Mouse (Mus musculus): ENCODE measurements around the gene Praf2.
"Not testable (repeated sequence)": the region's sequence is repeated elsewhere in the genome, so short reads cannot be mapped to it uniquely, and the experiment has no call there.

Gene Praf2

DNA sequence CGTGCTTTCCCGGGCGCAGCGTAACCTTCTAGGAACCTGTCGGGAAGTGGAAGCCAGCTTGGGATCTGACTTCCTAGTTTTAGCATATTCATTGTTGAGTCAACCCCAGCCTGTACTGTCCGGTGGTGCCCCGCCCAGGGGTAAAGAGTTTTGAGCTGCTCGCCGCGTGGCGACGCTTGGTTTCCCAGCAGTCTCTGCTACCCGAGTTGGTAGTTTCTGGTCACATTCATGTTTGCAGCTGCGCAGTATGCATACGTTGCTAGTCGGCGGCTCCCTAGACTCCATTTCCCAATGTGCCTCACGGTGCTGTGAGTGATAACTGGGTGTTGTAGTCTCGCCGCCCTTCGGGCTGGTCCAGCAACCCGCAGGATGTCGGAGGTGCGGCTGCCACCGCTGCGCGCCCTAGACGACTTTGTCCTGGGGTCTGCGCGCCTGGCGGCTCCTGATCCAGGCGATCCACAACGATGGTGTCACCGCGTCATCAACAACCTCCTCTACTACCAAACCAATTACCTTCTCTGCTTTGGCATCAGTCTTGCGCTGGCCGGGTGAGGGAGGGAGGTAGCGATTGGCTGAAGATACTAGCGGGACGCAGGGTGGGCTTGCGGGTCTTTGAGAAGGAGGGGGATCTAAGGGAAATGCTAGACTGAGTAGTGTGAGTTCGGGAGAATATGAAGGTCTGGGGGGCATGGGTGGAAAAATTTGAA, at the start of gene Praf2:
Gene Praf2, plus strand, starts transcription at position 225 of the 707 bp plus-strand sequence.
- peak; percentile 70 to 72 for DNase-seq (ENCODE audit: low spot score in 2 of 2)

DNA sequence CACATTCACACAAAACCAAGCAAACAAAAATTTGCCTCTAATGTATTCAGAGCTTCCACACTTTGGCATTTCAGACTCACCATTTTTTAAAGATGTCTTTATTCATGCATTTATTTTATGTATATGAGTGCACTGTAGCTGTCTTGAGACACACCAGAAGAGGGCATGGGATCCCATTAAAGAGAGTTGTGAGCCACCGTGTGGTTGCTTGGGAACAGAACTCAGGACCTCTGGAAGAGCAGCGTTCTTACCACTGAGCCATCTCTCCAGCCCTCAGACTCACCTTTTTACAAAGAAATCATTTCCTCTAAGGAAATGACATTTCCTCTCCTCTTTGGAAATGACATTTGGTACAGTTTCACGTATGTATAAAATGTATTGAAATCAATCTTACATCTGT, 49.3 kb upstream of the Praf2 start:
- DNase-seq (ENCODE audit: low spot score in 2 of 2), result no peak

DNA sequence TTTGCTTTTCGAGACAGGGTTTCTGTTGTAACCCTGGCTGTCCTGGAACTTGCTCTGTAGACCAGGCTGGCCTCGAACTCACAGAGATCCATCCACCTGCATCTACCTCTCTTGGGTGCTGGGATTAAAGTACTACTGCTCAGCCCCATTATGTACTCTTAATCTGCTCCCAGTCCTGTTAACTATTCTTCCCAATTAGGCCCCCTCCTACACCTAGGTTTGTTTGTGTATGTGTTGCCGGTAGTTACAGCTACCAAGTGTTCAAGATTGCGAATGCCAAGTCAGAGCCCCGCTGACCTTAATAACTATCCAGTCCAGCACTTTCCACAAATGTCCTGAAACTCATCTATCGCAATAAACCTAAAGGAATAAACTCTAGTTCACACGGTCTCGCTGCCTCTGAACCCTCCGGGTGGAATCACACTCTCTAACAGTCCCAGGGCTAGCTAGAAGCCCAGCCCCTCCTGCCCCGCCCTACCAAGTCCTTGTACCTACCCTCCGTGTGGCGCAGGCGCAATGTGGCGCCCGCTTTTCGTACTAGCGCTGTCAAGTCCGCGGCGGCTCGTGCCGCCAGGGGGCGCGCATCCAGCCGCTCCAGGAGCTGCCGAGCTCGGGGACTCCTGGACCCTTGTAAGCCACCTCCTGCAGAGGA, 48.7 kb upstream of the Praf2 start:
- DNase-seq (ENCODE audit: low spot score in 2 of 2), result peak; percentile 65 to 75

DNA sequence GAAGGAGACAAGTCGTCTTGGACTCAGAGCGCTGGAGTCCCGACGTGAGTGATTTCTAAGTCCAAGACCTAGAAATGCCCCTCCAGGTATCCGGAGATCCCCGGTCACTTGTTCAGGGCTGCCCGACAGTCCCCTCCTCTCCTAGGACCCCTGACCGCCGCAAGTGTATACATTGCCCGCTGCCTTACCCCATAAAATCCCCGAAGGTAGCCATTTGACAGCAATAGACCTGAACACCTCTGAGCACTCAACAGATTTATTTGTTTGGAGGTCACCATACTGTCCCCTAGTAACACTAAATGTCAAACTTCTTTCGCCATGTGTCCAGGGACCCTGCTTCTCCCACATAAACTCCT, 48.2 kb upstream of the Praf2 start:
- no peak for DNase-seq (ENCODE audit: low spot score in 2 of 2)

DNA sequence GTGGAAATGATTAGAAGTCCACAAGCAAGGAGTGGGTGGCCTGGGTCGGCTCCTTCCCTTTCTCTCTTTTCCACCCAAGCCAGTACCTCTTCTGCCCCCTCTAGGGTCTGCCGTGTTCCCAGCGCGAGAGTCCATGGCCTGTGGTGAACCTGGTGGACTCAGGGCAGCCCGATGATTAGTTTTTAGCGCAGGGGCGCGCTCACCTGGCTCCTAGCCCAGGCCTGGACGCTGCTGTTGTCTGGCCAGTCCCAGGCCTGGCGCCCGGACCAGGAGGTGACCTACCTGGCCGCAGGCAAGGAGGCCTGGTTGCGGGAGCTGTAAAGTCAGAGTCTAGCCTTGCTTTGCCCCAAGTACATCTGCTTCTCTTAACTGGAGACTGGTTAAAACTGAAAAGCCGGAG, 47.4 kb upstream of the Praf2 start, which contains the start of gene Magix:
Gene Magix, minus strand, starts transcription at position 388 of the 400 bp plus-strand sequence.
- no peak for DNase-seq (ENCODE audit: low spot score in 2 of 2)

DNA sequence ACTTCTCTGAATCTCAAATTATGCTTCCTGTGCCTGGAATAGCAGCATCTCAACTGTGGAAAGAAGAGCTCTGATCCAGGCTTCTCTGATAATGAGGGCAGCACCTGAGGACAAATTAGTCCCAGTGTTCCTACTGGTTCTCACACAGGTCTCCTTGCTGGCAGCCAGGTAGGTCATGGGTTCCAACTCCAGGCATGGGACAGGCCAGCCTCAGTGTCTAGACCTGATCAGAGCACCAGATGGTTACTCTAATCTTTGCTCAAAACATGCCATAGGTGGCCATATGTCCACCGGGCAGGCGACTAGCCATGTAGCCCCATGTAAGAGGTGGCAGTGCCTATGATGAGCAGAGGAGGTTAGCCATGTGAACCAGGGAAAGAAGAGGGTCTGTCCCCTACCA, 39.9 kb upstream of the Praf2 start:
- DNase-seq (ENCODE audit: low spot score in 2 of 2), result no peak

DNA sequence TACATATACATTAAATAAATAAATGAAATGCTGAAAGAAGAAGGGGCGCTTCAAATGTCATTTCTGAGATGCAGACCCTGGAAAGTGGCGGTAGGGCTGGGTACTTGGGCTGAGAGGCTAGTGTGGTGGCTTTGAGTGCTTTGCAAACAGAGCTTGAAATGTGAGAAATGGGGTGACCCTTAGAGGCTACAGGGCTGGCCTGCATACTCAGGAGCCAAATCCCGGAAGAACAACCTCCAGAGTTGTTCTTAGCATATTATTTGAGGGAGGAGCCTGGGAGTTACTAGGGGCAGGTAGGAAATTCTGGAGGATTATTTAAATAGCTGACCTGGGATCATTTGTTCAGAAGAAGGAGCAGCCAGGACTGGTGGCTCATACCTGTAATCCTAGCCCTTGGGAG, 37.8 kb upstream of the Praf2 start:
- DNase-seq (ENCODE audit: low spot score in 2 of 2), result no peak

DNA sequence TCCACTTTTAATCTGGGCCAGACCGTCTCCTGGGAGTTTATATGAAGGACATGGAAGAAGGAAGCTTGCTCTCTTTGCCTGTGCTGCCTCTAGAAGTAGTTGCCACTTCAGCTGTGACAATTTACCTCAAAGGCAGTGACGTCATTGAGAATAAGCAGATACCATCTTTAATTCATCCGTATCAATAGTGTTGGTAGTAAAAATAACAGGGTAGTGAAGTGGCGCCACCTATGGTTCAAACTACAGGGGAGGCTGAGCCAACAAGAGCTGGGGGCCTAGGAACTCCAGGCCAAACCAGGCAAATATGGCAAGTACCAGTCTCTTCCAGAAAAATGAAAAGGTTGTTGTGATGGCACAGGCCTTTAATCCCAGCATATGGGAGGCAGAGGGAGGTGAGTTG, 35.4 kb upstream of the Praf2 start:
- no peak for DNase-seq (ENCODE audit: low spot score in 2 of 2)

DNA sequence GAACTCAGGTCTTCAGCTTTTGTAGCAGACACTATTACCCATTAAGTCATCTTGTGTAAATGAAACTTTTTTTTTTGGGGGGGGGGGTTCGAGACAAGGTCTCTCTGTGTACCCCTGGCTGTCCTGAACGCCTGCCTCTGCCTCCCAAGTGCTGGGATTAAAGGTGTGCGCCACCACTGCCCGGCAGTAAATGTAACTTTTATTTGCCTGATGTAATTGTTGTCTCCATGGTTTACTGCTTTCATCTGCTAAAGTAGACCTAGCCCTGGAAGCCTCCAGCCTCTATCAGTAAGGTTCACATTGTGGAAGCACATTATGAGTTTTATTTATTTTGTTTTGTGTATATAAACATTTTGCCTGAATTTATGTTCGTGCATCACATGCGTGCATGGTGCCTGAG, 31.7 kb upstream of the Praf2 start:
- no peak for DNase-seq (ENCODE audit: low spot score in 2 of 2)

DNA sequence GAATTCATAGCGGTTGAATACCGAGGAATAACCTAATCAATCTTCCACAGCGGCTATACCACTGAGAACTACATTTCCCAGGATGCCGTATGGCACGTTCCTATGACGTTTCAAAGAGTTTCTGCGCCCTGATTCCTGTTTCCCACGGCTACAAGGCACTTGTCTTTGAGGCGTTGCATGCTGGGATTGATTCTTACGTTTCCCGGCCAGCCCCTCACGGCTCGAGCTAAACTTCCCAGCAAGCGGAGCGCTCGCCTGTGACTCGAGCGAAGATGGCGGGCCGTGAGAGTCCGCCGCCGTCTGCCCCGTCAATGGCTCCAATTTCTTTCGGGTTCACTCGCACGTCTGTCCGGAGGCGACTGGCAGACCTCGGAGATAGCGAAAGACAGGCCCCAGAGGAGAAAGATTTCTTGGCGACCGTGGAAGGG, 31.3 kb upstream of the Praf2 start, which contains the start of gene Gpkow:
Gene Gpkow, plus strand, starts transcription at position 178 of the 428 bp plus-strand sequence.
- peak; percentile 77 to 78 for DNase-seq (ENCODE audit: low spot score in 2 of 2)

DNA sequence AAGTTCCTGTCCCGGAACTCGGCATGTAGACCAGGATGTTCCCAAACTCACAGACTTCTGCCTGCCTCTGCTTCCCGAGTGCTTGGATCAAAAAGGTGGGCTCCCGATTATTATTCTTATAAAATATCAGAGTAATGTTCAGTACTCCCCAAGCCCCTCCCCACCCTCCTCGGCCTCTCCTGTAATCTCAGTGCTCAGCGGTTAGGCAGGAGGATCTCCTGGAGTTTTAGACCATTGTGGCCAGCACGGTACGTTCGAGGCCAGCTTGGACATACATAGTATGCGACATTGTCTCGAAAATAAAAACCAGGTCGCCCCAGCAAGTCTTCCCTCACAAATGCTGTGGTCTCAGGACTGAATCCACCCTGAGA, 14.5 kb upstream of the Praf2 start:
- not testable (repeated sequence) for DNase-seq (ENCODE audit: low spot score in 2 of 2)

DNA sequence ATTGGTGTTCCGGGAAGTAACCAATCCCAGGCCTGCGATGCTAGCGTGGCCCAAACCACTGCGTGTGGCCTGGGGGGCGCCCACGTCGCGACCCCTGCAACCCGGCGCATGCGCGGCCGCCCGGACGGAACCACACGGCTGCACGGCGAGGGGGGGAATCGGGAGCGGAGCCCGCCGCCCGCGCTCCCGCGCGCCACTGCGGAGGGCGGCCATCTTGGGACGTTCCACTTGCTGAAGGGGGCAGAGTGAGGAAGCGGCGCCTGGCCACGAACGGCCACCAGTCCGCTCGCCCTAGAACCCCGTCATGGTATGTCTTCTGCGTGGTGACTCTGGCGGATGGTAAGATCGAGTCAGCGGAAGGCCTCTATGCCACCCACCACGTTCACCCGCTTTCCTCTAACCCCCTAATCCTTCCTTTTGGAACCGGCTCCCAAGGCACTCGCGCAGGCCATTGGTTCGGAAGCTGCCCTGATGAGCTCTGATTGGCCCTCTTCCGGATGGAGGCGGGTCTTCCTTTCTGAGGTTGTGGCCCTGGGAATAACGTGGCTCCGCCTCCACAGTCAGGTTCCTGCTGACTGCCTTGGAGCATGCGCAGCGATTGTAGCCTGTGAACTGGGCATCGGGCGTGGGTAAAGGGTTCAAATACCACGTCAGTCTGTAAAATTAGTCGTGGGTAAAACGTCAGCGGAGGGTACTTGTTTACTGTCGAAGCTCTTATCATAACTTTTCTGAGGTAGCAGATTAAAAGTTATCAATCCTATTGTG, 13.9 kb upstream of the Praf2 start, which contains the start of gene Wdr45:
Gene Wdr45, plus strand, starts transcription at position 199 of the 765 bp plus-strand sequence.
- peak; percentile 91 to 93 for DNase-seq (ENCODE audit: low spot score in 2 of 2)

DNA sequence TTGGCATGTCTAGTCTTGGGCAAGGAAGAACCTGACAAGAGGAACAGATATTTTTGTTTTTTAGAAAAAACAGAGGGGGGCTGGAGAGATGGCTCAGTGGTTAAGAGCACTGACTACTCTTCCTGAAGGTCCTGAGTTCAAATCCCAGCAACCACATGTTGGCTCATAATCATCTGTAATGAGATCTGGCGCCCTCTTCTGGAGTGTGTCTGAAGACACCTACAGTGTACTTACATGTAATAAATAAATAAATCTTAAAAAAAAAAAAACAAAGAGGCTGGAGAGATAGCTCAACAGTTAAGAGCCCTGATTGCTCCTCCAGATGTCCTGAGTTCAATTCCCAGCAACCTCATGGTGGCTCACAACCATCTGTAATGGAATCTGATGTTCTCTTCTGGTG, 12.2 kb upstream of the Praf2 start:
- not testable (repeated sequence) for DNase-seq (ENCODE audit: low spot score in 2 of 2)

DNA sequence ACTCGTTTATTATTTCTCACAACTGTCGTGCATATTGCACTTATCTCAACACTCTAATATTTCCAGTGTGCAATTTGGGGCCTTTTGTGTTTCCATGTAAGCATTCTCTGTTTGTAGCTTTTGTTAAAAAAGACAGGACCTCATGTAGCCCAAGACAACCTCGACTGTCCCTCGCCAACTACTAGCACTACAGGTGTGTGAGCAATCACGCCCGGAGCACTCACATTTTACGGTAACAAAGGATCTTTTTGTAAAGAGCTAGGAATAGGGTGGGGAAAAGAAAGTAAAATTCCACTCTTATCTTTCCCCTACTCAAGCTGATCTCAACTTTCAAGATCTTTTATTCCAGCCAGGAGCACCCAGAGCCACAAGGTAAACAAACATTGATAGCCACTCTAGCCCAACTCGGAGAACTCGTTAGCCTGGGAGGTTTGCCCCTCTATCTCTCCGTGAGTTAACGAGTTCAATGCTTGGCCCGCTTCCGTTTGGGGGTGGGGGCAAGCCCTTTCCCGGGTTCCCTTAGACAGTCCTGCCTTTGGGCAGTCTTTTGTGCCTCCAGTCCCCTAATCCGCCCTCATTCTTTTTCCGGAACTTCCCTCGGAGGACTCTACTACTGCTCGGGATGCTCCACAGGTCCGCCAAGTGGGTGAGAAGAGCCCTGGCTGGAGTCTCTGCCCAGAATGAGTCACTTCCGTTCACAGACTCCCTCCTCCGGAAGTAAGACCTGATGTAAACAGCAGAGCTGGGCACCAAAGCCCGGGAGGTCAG, 6.5 kb upstream of the Praf2 start, which contains the start of gene Gm45208:
Gene Gm45208, plus strand, starts transcription at position 732 of the 768 bp plus-strand sequence.
- peak; percentile 41 to 45 for DNase-seq (ENCODE audit: low spot score in 2 of 2)

DNA sequence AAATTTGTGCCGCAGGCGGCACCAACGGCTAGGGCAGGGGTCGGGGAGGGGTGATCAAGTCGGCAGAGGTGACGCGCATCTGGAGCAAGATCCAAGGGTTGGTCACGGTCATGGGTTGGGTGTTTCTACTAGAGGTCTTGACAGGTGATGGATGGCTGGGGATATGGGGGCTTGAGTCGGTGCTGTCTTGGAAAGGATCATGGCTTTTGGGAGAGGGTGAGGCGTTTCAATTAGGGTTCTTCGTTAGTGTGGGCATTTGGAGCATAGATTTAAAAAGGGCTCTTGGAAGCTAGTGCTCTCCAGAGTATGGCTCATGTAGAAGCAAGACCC, 6.0 kb upstream of the Praf2 start:
- DNase-seq (ENCODE audit: low spot score in 2 of 2), result no peak

DNA sequence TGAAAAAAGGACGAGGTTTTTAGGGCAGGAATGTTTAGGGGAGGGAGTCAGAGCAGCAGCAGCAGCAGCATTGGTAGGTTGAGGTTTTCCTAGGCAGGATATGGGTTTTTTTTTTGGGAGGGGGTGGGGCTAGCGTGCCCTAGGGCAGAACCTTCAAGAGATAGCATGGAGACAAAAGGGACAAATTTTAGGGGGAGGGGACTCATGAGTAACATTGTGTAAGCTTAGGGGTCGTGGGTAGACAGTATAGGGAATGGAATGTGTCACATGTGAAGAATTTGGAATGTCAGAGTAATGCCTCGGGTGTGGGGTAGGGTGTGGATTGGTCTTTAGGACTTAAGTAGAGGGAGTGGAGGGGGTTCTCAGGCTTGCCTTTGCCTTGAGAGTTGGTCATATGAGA, 5.5 kb upstream of the Praf2 start:
- no peak for DNase-seq (ENCODE audit: low spot score in 2 of 2)

DNA sequence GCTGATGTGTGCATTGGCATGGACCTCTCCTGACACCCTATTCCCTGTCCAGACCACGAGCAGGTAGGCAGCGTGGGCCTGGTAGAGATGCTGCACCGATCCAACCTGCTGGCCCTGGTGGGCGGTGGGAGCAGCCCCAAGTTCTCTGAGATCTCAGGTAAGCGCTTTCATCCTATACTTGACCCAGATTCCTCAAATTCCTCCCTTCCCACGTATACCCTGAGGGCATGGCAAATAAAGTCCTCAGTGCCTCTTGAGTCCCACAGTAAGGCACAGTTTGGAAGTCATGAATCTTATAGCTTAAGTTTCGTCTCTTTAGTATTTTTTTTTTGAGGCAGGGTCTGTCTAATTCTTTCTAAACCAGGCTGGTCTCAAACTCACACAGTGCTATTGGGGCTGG, 4.1 kb upstream of the Praf2 start:
- no peak for DNase-seq (ENCODE audit: low spot score in 2 of 2)

DNA sequence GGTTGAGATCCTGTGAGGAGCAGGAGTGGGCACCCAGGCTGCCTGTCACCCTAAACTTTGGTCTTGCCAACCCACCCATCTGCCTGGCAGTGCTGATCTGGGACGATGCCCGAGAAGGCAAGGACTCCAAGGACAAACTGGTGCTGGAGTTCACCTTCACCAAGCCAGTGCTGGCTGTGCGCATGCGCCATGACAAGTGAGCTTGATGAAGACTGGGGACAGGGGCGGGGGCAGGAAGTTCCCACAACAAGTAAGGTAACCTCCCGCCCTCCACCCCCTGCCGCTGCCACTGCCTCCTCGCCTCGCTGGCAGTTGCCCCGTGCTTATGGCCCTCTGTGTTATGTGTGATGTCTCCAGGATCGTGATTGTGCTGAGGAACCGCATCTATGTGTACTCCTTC, 2.4 kb upstream of the Praf2 start:
- DNase-seq (ENCODE audit: low spot score in 2 of 2), result no peak

DNA sequence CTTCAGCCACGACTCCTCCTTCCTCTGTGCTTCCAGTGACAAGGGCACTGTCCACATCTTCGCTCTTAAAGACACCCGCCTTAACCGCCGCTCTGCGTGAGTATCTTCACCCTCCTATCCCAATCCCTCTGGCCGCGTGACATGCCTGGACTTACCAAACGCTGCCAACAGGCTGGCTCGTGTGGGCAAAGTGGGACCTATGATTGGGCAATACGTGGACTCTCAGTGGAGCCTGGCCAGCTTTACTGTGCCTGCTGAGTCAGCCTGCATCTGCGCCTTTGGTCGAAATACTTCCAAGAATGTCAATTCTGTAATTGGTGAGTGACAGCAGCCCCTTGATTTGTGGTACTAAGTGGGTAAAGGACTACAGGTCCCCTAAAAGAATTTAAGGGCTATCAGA, 1.1 kb upstream of the Praf2 start:
- no peak for DNase-seq (ENCODE audit: low spot score in 2 of 2)

DNA sequence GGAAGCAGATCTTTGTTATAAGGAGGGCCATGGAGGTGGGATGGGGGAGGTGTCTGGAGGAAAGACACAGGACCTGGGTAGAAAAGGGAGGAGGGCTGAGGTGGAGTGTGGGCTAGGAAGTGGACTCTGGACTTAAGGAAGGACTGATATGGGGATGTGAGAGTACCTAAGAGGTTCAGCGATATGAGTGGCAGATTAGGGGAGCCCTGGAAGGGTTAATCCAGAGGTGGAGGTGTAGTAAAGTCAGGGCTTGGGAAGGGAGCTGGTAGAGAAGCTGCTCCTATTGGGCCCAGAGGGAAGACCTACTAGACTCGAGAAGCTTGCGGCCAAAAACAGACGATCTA, 655 bp downstream of the Praf2 start:
- DNase-seq (ENCODE audit: low spot score in 2 of 2), result no peak

DNA sequence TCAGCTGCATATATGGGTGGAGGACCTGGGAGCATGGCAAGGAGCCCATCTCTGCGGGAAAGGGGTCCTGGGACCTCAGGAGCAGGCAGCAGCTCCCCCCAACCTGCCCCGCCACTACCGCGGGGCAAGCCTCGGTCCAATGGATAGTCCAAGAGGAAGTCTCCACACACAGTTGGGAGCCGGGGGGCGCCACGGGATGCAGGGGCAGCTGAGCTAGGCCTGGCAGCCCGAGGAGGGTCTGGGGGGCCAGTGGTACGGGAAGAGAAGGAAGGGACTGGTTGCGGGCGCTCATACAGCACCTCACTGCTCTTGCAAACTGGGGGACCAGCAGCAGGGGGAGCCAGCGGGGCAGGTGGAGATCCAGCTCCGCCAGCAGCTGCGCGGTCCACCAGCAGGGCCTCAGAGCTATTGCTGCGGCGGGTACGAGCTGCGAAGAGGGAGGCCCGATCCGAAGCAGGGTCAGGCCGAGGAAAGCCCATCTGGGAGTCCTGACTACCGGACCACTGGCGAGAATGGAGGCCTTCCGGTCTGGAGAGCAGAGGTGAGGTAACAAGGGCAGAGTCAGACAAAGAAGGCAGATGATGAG, 5.4 kb downstream of the Praf2 start:
- DNase-seq (ENCODE audit: low spot score in 2 of 2), result peak in 1 of 2 experiments; percentile 51
